Mouse (Mus musculus) midbrain, embryonic 14.5 days (tissue): ENCODE results near the gene Alcam. TPM values are rescaled to one million over a fixed set of nuclear protein-coding genes. Genes with fewer than 3 reads are reported as not detected.

ENCODE experiments used
- ATAC-seq: fragments of 200-750 bp; cut with Nextera tagmentation; 2 replicates; pipeline ENCODE4 v1.8.0; 2017; ENCODE audit warnings: moderate number of reproducible peaks, moderate library complexity; ENCODE audit not compliant: low FRiP score, low TSS enrichment
- DNase-seq: peaks from one replicate; pipeline ENCODE4 v3.0.0-alpha.2; 2015
- H3K27ac ChIP-seq: fragments of 300-500 bp; sonication (generic); replicated peaks from 2 replicates; pipeline ENCODE4 v1.5.1; 2014; ENCODE audit warnings: mild to moderate bottlenecking, low read depth, low read length, moderate library complexity
- H3K27me3 ChIP-seq: fragments of 300-500 bp; sonication (generic); 2 replicates; pipeline ENCODE4 v1.6.1; 2014; ENCODE audit warnings: low read length, control low read depth, mixed read lengths; ENCODE audit not compliant: control insufficient read depth, insufficient read depth
- H3K36me3 ChIP-seq: fragments of 300-500 bp; sonication (generic); 2 replicates; pipeline ENCODE4 v1.6.1; 2014; ENCODE audit warnings: low read length, control low read depth; ENCODE audit not compliant: control insufficient read depth, insufficient read depth
- H3K4me1 ChIP-seq: fragments of 300-500 bp; sonication (generic); 2 replicates; pipeline ENCODE4 v1.6.1; 2014; ENCODE audit warnings: mild to moderate bottlenecking, antibody characterized with exemption, low read length, control low read depth; ENCODE audit not compliant: control insufficient read depth, insufficient read depth
- H3K4me2 ChIP-seq: fragments of 300-500 bp; sonication (generic); 2 replicates; pipeline ENCODE4 v1.6.1; 2014; ENCODE audit warnings: mild to moderate bottlenecking, low read length, moderate library complexity
- H3K4me3 ChIP-seq: fragments of 300-500 bp; sonication (generic); replicated peaks from 2 replicates; pipeline ENCODE4 v1.5.1; 2014; ENCODE audit warnings: low read depth, low read length
- H3K9ac ChIP-seq: fragments of 300-500 bp; sonication (generic); replicated peaks from 2 replicates; pipeline ENCODE4 v1.6.1; 2014; ENCODE audit warnings: mild to moderate bottlenecking, low read length, moderate library complexity
- H3K9me3 ChIP-seq: fragments of 300-500 bp; sonication (generic); 2 replicates; pipeline ENCODE4 v1.6.1; 2016; ENCODE audit warnings: low read length, control low read depth, mixed read lengths; ENCODE audit not compliant: control insufficient read depth
- WGBS: fragments of 180-500 bp; shearing (Covaris S2); extraction: QIAGEN DNeasy Blood & Tissue Kit; methylation state at CpG from one replicate; pipeline ENCODE4 v1.1.7; 2014; 5-methylcytosine and 5-hydroxymethylcytosine counted together
- polyA plus RNA-seq: library from polyadenylated mRNA; unstranded; fragments of >200 nt; fragmentation: Nextera tagmentation; extraction: Ambion mirVana; gene quantifications from 2 replicates; pipeline ENCODE4 v1.2.1, GENCODE M21; 2014

Gene Alcam
- polyA plus RNA-seq, 1 experiment from 2014 or later: 46.0 TPM

DNA sequence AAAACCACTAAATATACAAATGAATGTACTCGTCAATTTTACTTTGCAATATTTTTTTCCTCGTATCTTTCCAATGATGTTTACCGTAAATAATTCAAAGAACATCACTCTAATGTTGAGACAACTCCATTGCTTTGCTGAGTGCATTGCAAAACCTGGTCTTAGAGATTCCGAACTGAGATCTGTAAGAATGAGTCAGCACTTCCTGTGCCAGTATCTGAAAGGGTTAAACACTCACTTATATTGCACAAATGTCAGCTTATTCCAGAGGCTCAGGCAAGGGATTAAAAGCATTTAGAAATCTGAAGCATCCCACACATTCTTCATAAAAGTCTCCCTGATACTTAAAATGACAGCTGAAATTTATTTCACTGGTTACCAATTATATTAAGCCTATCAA, 188.8 kb downstream of the Alcam start:
- H3K27me3 ChIP-seq: no peaks in the 10 kb centered on the region
- H3K36me3 ChIP-seq: no peaks in the 10 kb centered on the region
- no peak overlapping the region for H3K27ac ChIP-seq
- WGBS: 92% methylated on average over 4 of the region's 4 CpGs
- ATAC-seq (no peak), DNase-seq (no peak)
- no peak overlapping the region for H3K4me2 ChIP-seq
- H3K4me3 ChIP-seq: no peak overlapping the region
- no peak overlapping the region for H3K9ac ChIP-seq
- no peaks in the 10 kb centered on the region for H3K4me1 ChIP-seq
- no peaks in the 10 kb centered on the region for H3K9me3 ChIP-seq

DNA sequence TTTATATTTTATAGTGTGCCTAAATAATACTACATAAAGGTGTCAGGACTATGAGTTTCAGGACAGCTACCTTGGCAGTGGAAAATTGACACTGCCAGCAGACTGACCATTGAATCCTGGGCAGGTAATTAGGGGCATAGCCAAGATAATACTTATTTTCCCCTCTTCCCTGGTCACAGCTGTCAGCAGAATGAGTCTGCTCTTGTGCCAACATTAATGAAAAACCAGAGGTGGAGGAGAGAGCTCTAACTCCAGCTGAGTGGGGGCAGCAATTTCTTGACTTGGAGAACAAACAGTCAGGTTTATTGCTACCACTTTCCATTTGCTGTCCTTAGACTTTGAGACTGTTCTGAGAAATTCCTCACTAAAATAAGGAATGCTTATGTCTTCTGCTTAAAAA, 190.1 kb downstream of the Alcam start:
- no peak overlapping the region for H3K4me2 ChIP-seq
- no peaks in the 10 kb centered on the region for H3K27me3 ChIP-seq
- no peak overlapping the region for H3K27ac ChIP-seq
- H3K9ac ChIP-seq: no peak overlapping the region
- H3K4me3 ChIP-seq: no peak overlapping the region
- ATAC-seq (no peak), DNase-seq (no peak)
- H3K9me3 ChIP-seq: no peaks in the 10 kb centered on the region
- no peaks in the 10 kb centered on the region for H3K36me3 ChIP-seq
- no peaks in the 10 kb centered on the region for H3K4me1 ChIP-seq

DNA sequence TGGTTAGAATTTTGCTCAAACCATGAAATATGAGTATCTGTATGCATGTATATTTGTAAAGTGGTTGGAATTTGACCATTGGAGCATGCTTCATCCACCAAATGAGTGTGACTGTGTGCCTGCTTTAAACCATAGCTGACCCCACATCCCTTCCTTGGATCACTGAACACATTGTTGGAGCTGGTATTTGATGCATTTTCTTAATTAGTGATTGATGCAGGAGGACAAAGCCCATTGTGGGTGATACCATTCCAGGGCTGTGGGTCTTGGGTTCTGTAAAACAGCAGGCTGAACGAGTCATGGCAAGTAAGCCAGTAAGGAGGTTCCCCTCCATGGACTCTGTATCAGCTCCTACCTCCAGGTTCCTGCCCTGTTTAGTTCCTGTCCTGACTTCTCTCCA, 191.3 kb downstream of the Alcam start:
- 18% methylated on average over 1 of the region's 1 CpGs for WGBS
- Histone ChIP-seq H3K4me1 (no peaks in the 10 kb centered on the region), H3K27ac (no peak overlapping the region), H3K4me2 (no peak overlapping the region), H3K36me3 (no peaks in the 10 kb centered on the region), H3K4me3 (no peak overlapping the region), H3K9me3 (no peaks in the 10 kb centered on the region), H3K9ac (no peak overlapping the region), H3K27me3 (no peaks in the 10 kb centered on the region)
- ATAC-seq (no peak), DNase-seq (no peak)

DNA sequence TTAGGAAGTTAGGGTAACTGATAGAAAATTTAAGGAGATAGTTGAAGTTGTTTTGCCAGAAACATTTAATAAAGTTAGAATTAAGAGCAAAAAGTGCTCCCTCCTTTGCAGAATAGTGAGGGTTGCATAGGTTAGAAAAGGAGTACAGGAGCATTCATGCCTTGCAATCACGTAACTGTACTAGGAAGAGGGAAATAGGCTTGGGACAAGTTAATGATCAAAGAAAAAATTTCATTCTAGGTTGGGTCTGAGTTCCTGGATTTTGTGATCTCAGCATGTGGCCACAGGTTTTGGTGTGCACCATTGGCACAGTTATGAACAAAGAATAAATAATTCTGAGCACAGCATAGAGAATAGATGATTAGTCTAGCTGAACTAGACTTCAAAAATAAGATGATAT, 192.1 kb downstream of the Alcam start:
- no peaks in the 10 kb centered on the region for H3K4me1 ChIP-seq
- no peak overlapping the region for H3K4me2 ChIP-seq
- no peak overlapping the region for H3K4me3 ChIP-seq
- no peak for DNase-seq
- H3K9me3 ChIP-seq: no peaks in the 10 kb centered on the region
- H3K27ac ChIP-seq: no peak overlapping the region
- H3K9ac ChIP-seq: no peak overlapping the region
- no peaks in the 10 kb centered on the region for H3K36me3 ChIP-seq
- ATAC-seq: no peak
- H3K27me3 ChIP-seq: no peaks in the 10 kb centered on the region
- 100% methylated on average over 1 of the region's 1 CpGs for WGBS

DNA sequence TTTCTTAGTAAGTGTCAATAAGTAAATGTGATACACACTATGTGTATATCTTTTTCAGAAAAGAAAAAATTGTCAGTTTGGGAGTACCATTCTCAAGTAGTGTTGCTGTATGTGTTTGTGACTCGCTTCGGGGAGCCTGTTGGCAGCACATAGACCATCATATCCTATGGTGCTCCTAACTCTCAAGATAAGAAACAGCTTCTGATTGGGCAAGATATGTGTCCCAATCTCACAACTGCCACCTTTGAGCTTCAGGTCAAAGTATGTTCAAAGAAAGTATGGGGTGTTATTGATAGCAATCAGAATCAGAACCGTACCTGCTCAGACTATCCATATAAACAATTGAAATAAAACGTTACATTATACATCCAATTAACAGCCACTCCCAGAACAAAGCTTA, 202.9 kb downstream of the Alcam start:
- H3K4me1 ChIP-seq: no peaks in the 10 kb centered on the region
- H3K36me3 ChIP-seq: no peaks in the 10 kb centered on the region
- no peaks in the 10 kb centered on the region for H3K27me3 ChIP-seq
- no peaks in the 10 kb centered on the region for H3K9me3 ChIP-seq
- H3K9ac ChIP-seq: no peak overlapping the region
- no peak for ATAC-seq
- DNase-seq: no peak
- H3K4me2 ChIP-seq: no peak overlapping the region
- H3K4me3 ChIP-seq: no peak overlapping the region
- no peak overlapping the region for H3K27ac ChIP-seq
- WGBS: 96% methylated on average over 4 of the region's 4 CpGs

DNA sequence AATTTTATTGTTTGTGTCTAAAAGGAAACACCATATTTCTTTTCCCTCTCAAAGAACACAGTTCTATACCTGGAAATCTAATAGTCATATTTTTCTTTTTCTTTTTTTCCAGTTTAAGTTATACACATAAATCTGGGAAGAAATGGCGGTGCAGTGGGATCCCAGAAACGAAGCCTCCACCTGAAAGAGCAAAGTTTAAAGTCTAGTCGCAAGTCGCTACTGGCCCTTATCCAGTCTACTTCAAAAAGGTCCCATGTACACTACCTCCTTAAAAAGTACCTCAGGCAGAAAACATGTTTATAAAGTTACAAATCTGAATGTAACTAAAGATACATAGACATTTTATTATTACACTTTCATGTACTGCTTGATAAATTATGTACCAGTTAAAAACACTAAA, 203.7 kb downstream of the Alcam start:
- DNase-seq (no peak), ATAC-seq (no peak)
- H3K9me3 ChIP-seq: no peaks in the 10 kb centered on the region
- H3K4me2 ChIP-seq: no peak overlapping the region
- no peak overlapping the region for H3K9ac ChIP-seq
- 97% methylated on average over 4 of the region's 4 CpGs for WGBS
- H3K36me3 ChIP-seq: no peaks in the 10 kb centered on the region
- H3K4me1 ChIP-seq: no peaks in the 10 kb centered on the region
- no peak overlapping the region for H3K4me3 ChIP-seq
- no peaks in the 10 kb centered on the region for H3K27me3 ChIP-seq
- H3K27ac ChIP-seq: no peak overlapping the region

DNA sequence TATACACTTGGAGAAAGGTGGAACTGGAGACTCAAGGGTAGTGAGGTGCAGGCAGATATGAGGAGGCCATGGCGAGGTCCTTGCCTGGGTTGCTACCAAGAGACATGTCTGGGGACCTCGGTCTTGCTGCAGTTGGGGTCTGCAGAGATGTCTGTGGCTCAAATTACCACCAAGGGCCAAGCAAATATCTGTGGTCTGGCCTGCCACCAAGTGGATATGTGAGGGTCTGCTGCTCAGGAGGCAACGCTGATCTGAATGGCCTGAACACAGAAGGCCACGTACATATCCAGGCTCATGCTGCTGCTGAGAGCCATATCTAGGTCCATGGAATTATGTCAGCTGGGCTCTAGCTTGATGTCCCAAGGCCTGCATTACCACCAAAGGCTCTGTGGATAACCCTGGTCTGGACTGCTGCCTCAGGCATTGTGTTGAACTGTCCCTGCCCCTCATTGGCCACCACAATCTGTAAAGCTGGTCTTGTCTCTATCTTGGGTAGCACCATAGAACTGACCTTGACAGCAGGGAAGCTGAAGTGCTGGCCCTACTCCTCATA, 210.4 kb downstream of the Alcam start:
- Histone ChIP-seq H3K27me3 (no peaks in the 10 kb centered on the region), H3K9ac (no peak overlapping the region), H3K36me3 (no peaks in the 10 kb centered on the region), H3K4me3 (no peak overlapping the region), H3K27ac (no peak overlapping the region), H3K4me1 (no peaks in the 10 kb centered on the region), H3K4me2 (no peak overlapping the region), H3K9me3 (no peaks in the 10 kb centered on the region)
- DNase-seq (no peak), ATAC-seq (peak; percentile 20; the same call in 1 of the 2 replicates)
- WGBS: 90% methylated on average over 4 of the region's 4 CpGs

DNA sequence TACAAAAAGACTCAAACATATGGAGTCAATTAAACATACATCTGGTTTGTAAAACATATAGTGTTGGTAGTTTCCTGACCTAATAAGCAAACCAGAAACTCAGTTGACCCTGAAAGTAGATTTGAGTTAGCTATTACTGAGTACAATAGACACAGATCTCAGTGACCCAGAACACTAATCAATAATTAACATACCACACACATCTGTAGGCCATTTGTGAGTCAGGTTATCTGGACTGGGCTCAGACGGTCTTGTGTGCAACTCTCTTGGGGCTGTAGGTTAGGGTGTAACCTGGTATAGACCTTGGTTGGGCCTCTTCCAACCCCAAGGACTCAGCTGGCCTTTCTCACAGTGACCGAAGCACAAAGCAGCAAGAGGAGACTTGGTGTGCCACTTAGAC, 211.7 kb downstream of the Alcam start:
- 87% methylated on average over 2 of the region's 2 CpGs for WGBS
- no peak for ATAC-seq

DNA sequence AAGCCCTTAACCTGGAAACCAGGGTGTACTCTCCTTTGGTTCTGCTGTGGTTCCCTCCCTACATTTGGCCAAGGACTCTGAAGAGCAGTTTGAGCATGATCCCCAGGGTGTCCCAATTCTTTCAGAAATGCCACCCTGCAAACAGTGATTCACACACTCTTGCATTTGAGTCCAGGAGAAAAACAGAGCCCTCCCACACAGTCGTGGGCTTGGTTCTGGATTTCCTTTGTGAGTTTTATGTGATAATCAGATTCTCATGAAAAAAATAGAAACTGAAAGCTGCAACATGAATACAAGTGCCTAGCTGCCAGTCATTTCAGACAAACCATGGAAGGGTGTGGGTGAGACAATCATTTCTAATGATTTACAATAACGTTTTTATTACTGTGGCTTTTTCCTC, 223.9 kb downstream of the Alcam start:
- H3K9ac ChIP-seq: no peak overlapping the region
- no peak overlapping the region for H3K4me2 ChIP-seq
- no peak overlapping the region for H3K4me3 ChIP-seq
- no peaks in the 10 kb centered on the region for H3K9me3 ChIP-seq
- ATAC-seq: no peak
- no peaks in the 10 kb centered on the region for H3K4me1 ChIP-seq
- no peaks in the 10 kb centered on the region for H3K27me3 ChIP-seq
- DNase-seq: no peak
- no peaks in the 10 kb centered on the region for H3K36me3 ChIP-seq
- 58% methylated on average over 2 of the region's 2 CpGs for WGBS
- H3K27ac ChIP-seq: no peak overlapping the region

More for the DNA sequence above, 211.7 kb downstream of the Alcam start:
- no peak overlapping the region for H3K4me2 ChIP-seq
- H3K9ac ChIP-seq: no peak overlapping the region
- H3K36me3 ChIP-seq: no peaks in the 10 kb centered on the region
- DNase-seq: no peak
- no peaks in the 10 kb centered on the region for H3K4me1 ChIP-seq
- H3K9me3 ChIP-seq: no peaks in the 10 kb centered on the region
- H3K27ac ChIP-seq: no peak overlapping the region
- no peak overlapping the region for H3K4me3 ChIP-seq
- H3K27me3 ChIP-seq: no peaks in the 10 kb centered on the region
